Mouse (Mus musculus): ENCODE measurements around the gene Nav2. TPM values are rescaled to one million over a fixed set of nuclear protein-coding genes. Genes with fewer than 3 reads are reported as not detected.

The Nav2 gene
- polyA plus RNA-seq, 1 experiment from 2014 or later, result 22.4 TPM

- H3K4me2 ChIP-seq (replicated peaks; ENCODE audit: low read depth, low read length), result no peak overlapping the region
- H3K36me3 ChIP-seq (ENCODE audit: insufficient read depth, low read length), result no peaks in the 10 kb centered on the region
- H3K4me3 ChIP-seq (ENCODE audit: low read depth, low read length), result no peak overlapping the region
- ATAC-seq (no peak), DNase-seq (ENCODE audit: low spot score) (no peak)
- TF ChIP-seq CTCF (IDR thresholded peaks at IDR 0.05) (no peak), EP300 (IDR thresholded peaks at IDR 0.05) (no peak)
- H3K9me3 ChIP-seq (ENCODE audit: low read length), result no peaks in the 10 kb centered on the region
- H3K27ac ChIP-seq (ENCODE audit: low read length), result no peak overlapping the region
- H3K9ac ChIP-seq (replicated peaks; ENCODE audit: low read depth), result no peak overlapping the region
- H3K4me1 ChIP-seq (ENCODE audit: insufficient read depth, low read depth, low read length), result no peaks in the 10 kb centered on the region
- H3K27me3 ChIP-seq (replicated peaks; ENCODE audit: insufficient read depth, low read length), result no peaks in the 10 kb centered on the region
- WGBS, result 100% methylated on average over 1 of the region's 1 CpGs
Observed at GRCm38 (mm10) chr7:49066828-49067227, 158.3 kb downstream of the Nav2 start.

GRCm38 (mm10) chr7:49069396-49069961, 161.0 kb downstream of the Nav2 start:
- WGBS, result 56% methylated on average over 12 of the region's 12 CpGs
- Histone ChIP-seq H3K4me3 (ENCODE audit: low read depth, low read length) (no peak overlapping the region), H3K4me2 (replicated peaks; ENCODE audit: low read depth, low read length) (no peak overlapping the region), H3K27me3 (replicated peaks; ENCODE audit: insufficient read depth, low read length) (no peaks in the 10 kb centered on the region), H3K9ac (replicated peaks; ENCODE audit: low read depth) (no peak overlapping the region), H3K36me3 (ENCODE audit: insufficient read depth, low read length) (no peaks in the 10 kb centered on the region), H3K27ac (ENCODE audit: low read length) (no peak overlapping the region), H3K9me3 (ENCODE audit: low read length) (no peaks in the 10 kb centered on the region), H3K4me1 (ENCODE audit: insufficient read depth, low read depth, low read length) (no peaks in the 10 kb centered on the region)
- no peak for TF ChIP-seq CTCF (IDR thresholded peaks at IDR 0.05)
- TF ChIP-seq EP300 (IDR thresholded peaks at IDR 0.05), result no peak
- no peak for DNase-seq (ENCODE audit: low spot score)
- ATAC-seq, result no peak

GRCm38 (mm10) chr7:49070621-49071020, 162.1 kb downstream of the Nav2 start:
- Histone ChIP-seq H3K4me2 (replicated peaks; ENCODE audit: low read depth, low read length) (no peak overlapping the region), H3K9me3 (ENCODE audit: low read length) (no peaks in the 10 kb centered on the region), H3K4me1 (ENCODE audit: insufficient read depth, low read depth, low read length) (no peaks in the 10 kb centered on the region), H3K36me3 (ENCODE audit: insufficient read depth, low read length) (no peaks in the 10 kb centered on the region), H3K9ac (replicated peaks; ENCODE audit: low read depth) (no peak overlapping the region), H3K27ac (ENCODE audit: low read length) (no peak overlapping the region), H3K27me3 (replicated peaks; ENCODE audit: insufficient read depth, low read length) (no peaks in the 10 kb centered on the region), H3K4me3 (ENCODE audit: low read depth, low read length) (no peak overlapping the region)
- DNase-seq (ENCODE audit: low spot score) (no peak), ATAC-seq (no peak)
- TF ChIP-seq CTCF (IDR thresholded peaks at IDR 0.05), result no peak
- TF ChIP-seq EP300 (IDR thresholded peaks at IDR 0.05), result no peak
- WGBS, result 55% methylated on average over 1 of the region's 1 CpGs

- Histone ChIP-seq H3K27me3 (replicated peaks; ENCODE audit: insufficient read depth, low read length) (no peaks in the 10 kb centered on the region), H3K4me3 (ENCODE audit: low read depth, low read length) (no peak overlapping the region), H3K4me2 (replicated peaks; ENCODE audit: low read depth, low read length) (no peak overlapping the region), H3K36me3 (ENCODE audit: insufficient read depth, low read length) (no peaks in the 10 kb centered on the region), H3K9me3 (ENCODE audit: low read length) (no peaks in the 10 kb centered on the region), H3K27ac (ENCODE audit: low read length) (no peak overlapping the region), H3K4me1 (ENCODE audit: insufficient read depth, low read depth, low read length) (no peaks in the 10 kb centered on the region), H3K9ac (replicated peaks; ENCODE audit: low read depth) (no peak overlapping the region)
- DNase-seq (ENCODE audit: low spot score), result no peak
- ATAC-seq, result no peak
- TF ChIP-seq EP300 (IDR thresholded peaks at IDR 0.05) (no peak), CTCF (IDR thresholded peaks at IDR 0.05) (no peak)
- WGBS, result 49% methylated on average over 7 of the region's 7 CpGs
Observed at GRCm38 (mm10) chr7:49071141-49071567, 162.6 kb downstream of the Nav2 start.

- no peaks in the 10 kb centered on the region for H3K4me1 ChIP-seq (ENCODE audit: insufficient read depth, low read depth, low read length)
- H3K4me3 ChIP-seq (ENCODE audit: low read depth, low read length), result no peak overlapping the region
- H3K9me3 ChIP-seq (ENCODE audit: low read length), result no peaks in the 10 kb centered on the region
- no peak for ATAC-seq
- 53% methylated on average over 10 of the region's 10 CpGs for WGBS
- no peaks in the 10 kb centered on the region for H3K27me3 ChIP-seq (replicated peaks; ENCODE audit: insufficient read depth, low read length)
- no peak overlapping the region for H3K4me2 ChIP-seq (replicated peaks; ENCODE audit: low read depth, low read length)
- no peak overlapping the region for H3K9ac ChIP-seq (replicated peaks; ENCODE audit: low read depth)
- H3K36me3 ChIP-seq (ENCODE audit: insufficient read depth, low read length), result no peaks in the 10 kb centered on the region
- DNase-seq (ENCODE audit: low spot score), result no peak
- H3K27ac ChIP-seq (ENCODE audit: low read length), result no peak overlapping the region
- TF ChIP-seq EP300 (IDR thresholded peaks at IDR 0.05), result no peak
- TF ChIP-seq CTCF (IDR thresholded peaks at IDR 0.05), result no peak
Observed at GRCm38 (mm10) chr7:49075333-49075934, 166.9 kb downstream of the Nav2 start.

GRCm38 (mm10) chr7:49076283-49076694, 167.8 kb downstream of the Nav2 start:
- no peak for DNase-seq (ENCODE audit: low spot score)
- no peak overlapping the region for H3K4me3 ChIP-seq (ENCODE audit: low read depth, low read length)
- H3K27ac ChIP-seq (ENCODE audit: low read length), result no peak overlapping the region
- ATAC-seq, result no peak
- H3K9me3 ChIP-seq (ENCODE audit: low read length), result no peaks in the 10 kb centered on the region
- H3K4me2 ChIP-seq (replicated peaks; ENCODE audit: low read depth, low read length), result no peak overlapping the region
- H3K4me1 ChIP-seq (ENCODE audit: insufficient read depth, low read depth, low read length), result no peaks in the 10 kb centered on the region
- no peaks in the 10 kb centered on the region for H3K36me3 ChIP-seq (ENCODE audit: insufficient read depth, low read length)
- WGBS, result 58% methylated on average over 8 of the region's 8 CpGs
- H3K27me3 ChIP-seq (replicated peaks; ENCODE audit: insufficient read depth, low read length), result no peaks in the 10 kb centered on the region
- H3K9ac ChIP-seq (replicated peaks; ENCODE audit: low read depth), result no peak overlapping the region
- no peak for TF ChIP-seq CTCF (IDR thresholded peaks at IDR 0.05)
- no peak for TF ChIP-seq EP300 (IDR thresholded peaks at IDR 0.05)

Data from lung, postnatal 0 days (tissue).